ENCODE assay signal across 8 mouse cellular contexts in the genomic region with DNA sequence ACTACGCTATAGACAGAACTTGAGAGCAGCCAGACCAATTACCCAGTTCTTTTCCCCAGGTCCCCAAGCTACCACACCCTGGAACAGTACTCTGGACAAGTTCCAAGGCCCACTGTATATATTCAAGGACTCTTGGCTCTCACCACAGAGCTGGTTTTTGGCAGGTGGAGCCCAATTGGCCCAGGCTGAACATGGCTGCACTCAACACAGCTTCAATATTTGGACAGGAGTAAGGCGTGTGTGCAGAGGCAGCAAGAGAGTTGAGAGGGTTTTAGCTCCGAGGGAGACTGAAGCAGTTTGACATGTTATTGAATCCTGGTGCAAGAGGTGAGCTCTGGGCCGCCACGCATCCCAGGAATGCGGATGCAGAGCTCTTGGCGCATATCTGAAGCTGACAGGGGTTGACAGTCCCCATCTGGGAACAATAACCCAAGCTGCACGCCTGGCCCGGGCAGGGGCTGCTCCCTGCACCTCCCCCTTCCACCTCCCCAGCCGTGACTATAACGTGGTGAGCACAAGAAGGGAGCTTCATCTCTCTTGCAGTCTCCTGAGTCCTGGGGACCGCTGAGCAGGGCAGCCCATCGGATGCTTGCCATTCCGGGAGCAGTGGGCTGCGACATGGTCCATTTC. TPM values are rescaled to one million over a fixed set of nuclear protein-coding genes. Genes with fewer than 3 reads are reported as not detected.
DNase-seq lines count a peak whose midpoint lies in the region; ATAC-seq and TF ChIP-seq lines count a peak whose summit lies in the region.

No protein-coding gene starts in this region.

- H3K4me2 ChIP-seq in lung, postnatal 0 days (replicated peaks; ENCODE audit: low read depth, low read length): peak overlapping the region; percentile 32

- TF ChIP-seq CTCF in lung, postnatal 0 days (IDR thresholded peaks at IDR 0.05): no peak
- TF ChIP-seq CTCF in testis, adult 2 months (IDR thresholded peaks at IDR 0.05; ENCODE audit: control insufficient read depth, insufficient read depth, insufficient replicate concordance, low read depth, low read length): no peak

- H3K4me3 ChIP-seq in lung, postnatal 0 days (ENCODE audit: low read depth, low read length): no peak overlapping the region
- H3K4me3 ChIP-seq in testis, adult 2 months (ENCODE audit: control insufficient read depth, low read depth, low read length): peak overlapping the region; percentile 75

- H3K36me3 ChIP-seq in lung, postnatal 0 days (ENCODE audit: insufficient read depth, low read length): no peaks in the 10 kb centered on the region
- no peaks in the 10 kb centered on the region for H3K36me3 ChIP-seq in testis, adult 2 months (ENCODE audit: control insufficient read depth, insufficient read depth, low read length)

- H3K27me3 ChIP-seq in lung, postnatal 0 days (replicated peaks; ENCODE audit: insufficient read depth, low read length): no peaks in the 10 kb centered on the region
- no peaks in the 10 kb centered on the region for H3K27me3 ChIP-seq in testis, adult 2 months (ENCODE audit: control insufficient read depth, insufficient read depth, low read length)

- H3K27ac ChIP-seq in lung, postnatal 0 days (ENCODE audit: low read length): peak overlapping the region; percentile 57
- no peak overlapping the region for H3K27ac ChIP-seq in testis, adult 2 months (ENCODE audit: control insufficient read depth, insufficient read depth, low read depth, low read length)

- peak; percentile 92 for TF ChIP-seq EP300 in lung, postnatal 0 days (IDR thresholded peaks at IDR 0.05)

- no peak overlapping the region for H3K9ac ChIP-seq in lung, postnatal 0 days (replicated peaks; ENCODE audit: low read depth)

- peak; percentile 96 for ATAC-seq in lung, postnatal 0 days
- ATAC-seq in erythroblast, adult 5-6 weeks (replicated peaks; ENCODE audit: low FRiP score, poor library complexity, severe bottlenecking): no peak
- no peak for ATAC-seq in activated CD4-positive, CD25-positive, alpha-beta regulatory T cell, adult 4 months

- H3K4me1 ChIP-seq in lung, postnatal 0 days (ENCODE audit: insufficient read depth, low read depth, low read length): peaks cover 10% of the 10 kb centered on the region; the same call in 1 of the 2 replicates
- no peaks in the 10 kb centered on the region for H3K4me1 ChIP-seq in testis, adult 2 months (ENCODE audit: control insufficient read depth, insufficient read depth, low read length)

- 14% methylated on average over 15 of the region's 15 CpGs for WGBS in lung, postnatal 0 days

- no peak for TF ChIP-seq POLR2A in testis, adult 2 months (IDR thresholded peaks at IDR 0.05; ENCODE audit: control insufficient read depth, low read depth, low read length)

- no peaks in the 10 kb centered on the region for H3K9me3 ChIP-seq in lung, postnatal 0 days (ENCODE audit: low read length)

- DNase-seq in gastrocnemius, postnatal 25 days: peak; percentile 13
- no peak for DNase-seq in gastrocnemius, adult 8-10 months (ENCODE audit: low spot score in 2 of 2)
- peak; percentile 88 for DNase-seq in forelimb bud, embryonic 11.5 days (ENCODE audit: low read depth, low spot score)
- DNase-seq in kidney, adult 11 months: peak; percentile 59
- peak; percentile 94 for DNase-seq in lung, postnatal 0 days (ENCODE audit: low spot score)

RNA-seq across cellular contexts. Expression of gene Rasl11b, which starts 33.7 kb away (rescaled TPM):
- 1 to 10 TPM; 2.3 to 2.8 TPM for total RNA-seq in gastrocnemius, postnatal 25 days (2021)
- total RNA-seq in gastrocnemius, adult 8-10 months (2022): 10 to 100 TPM in 1 of 4 experiments, 1 to 10 TPM in 3; 1.4 to 10.6 (median 2.7) TPM
- 80.4 and 86.7 TPM in 2 replicates for polyA plus RNA-seq in lung, postnatal 0 days (2015; fragmentation: Nextera tagmentation; extraction: Ambion mirVana)
- polyA plus RNA-seq in testis, adult 2 months (2012; rRNA removed): 3.8 and 4.7 TPM in 2 replicates
- 0.58 and 0.63 TPM in 2 replicates for total RNA-seq in erythroblast, adult 5-6 weeks (2015; ENCODE audit: low replicate concordance)
- total RNA-seq in erythroblast, adult 5-6 weeks (2017; ENCODE audit: low replicate concordance): 0.70 TPM in 1 of 2 replicates, not detected in the other
- polyA plus RNA-seq in activated CD4-positive, CD25-positive, alpha-beta regulatory T cell, adult 4 months (2017; shearing (Covaris generic)): 1 to 10 TPM; 2.7 to 4.0 TPM

Comparison
In these comparisons a context has a peak if more than half of its experiments do, and no peak if none do; other contexts are left out.
1. DNase-seq: peak in gastrocnemius, postnatal 25 days (single experiment), forelimb bud, embryonic 11.5 days (single experiment), kidney, adult 11 months (single experiment) and lung, postnatal 0 days (single experiment); none in gastrocnemius, adult 8-10 months (0 of 2).